ENCODE assay signal across 8 mouse cellular contexts in the genomic region with DNA sequence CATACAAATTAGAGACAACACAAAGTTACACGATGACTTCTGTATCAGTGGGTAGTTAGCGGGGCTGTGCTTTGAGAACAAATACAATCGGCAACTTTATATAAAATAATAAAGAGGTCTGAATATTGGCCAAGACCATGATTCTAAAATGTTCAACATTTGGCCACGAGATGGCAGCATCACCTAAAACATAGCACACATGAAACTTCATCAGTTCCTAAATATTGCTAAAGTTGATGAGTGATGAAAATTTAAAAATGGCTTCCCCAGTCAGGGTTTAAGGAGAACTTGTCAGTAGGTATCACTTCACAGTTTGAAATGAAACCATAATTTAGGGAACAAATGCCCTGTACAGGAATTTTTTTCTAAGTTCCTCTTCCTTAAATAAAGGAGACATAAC.
DNase-seq lines count a peak whose midpoint lies in the region; ATAC-seq lines count a peak whose summit lies in the region.

No protein-coding gene starts in this region.

- H3K4me3 ChIP-seq in embryonic facial prominence, embryonic 10.5 days, result no peak overlapping the region
- H3K4me3 ChIP-seq in hindbrain, embryonic 14.5 days (replicated peaks; ENCODE audit: low read length), result no peak overlapping the region
- H3K4me3 ChIP-seq in neural tube, embryonic 11.5 days (ENCODE audit: low read depth, low read length), result no peak overlapping the region

- H3K27me3 ChIP-seq in embryonic facial prominence, embryonic 10.5 days (replicated peaks; ENCODE audit: low read depth, poor library complexity, severe bottlenecking), result no peaks in the 10 kb centered on the region
- H3K27me3 ChIP-seq in hindbrain, embryonic 14.5 days (ENCODE audit: control insufficient read depth, insufficient read depth, low read length), result no peaks in the 10 kb centered on the region
- no peaks in the 10 kb centered on the region for H3K27me3 ChIP-seq in neural tube, embryonic 11.5 days (ENCODE audit: control insufficient read depth, insufficient read depth, low read length)

- no peaks in the 10 kb centered on the region for H3K9me3 ChIP-seq in embryonic facial prominence, embryonic 10.5 days
- no peaks in the 10 kb centered on the region for H3K9me3 ChIP-seq in hindbrain, embryonic 14.5 days (ENCODE audit: control insufficient read depth, low read length)
- H3K9me3 ChIP-seq in neural tube, embryonic 11.5 days (ENCODE audit: control insufficient read depth, low read length), result no peaks in the 10 kb centered on the region

- intact Hi-C loops in left cerebral cortex, postnatal 4 days (cut with DNase I), result loop anchor here (5.0 kb wide), 1 partner anchor 1128 kb away; no protein-coding TSS in a partner anchor

- H3K4me2 ChIP-seq in hindbrain, embryonic 14.5 days (replicated peaks), result no peak overlapping the region
- no peak overlapping the region for H3K4me2 ChIP-seq in neural tube, embryonic 11.5 days (ENCODE audit: low read depth)

- H3K4me1 ChIP-seq in embryonic facial prominence, embryonic 10.5 days, result no peaks in the 10 kb centered on the region
- no peaks in the 10 kb centered on the region for H3K4me1 ChIP-seq in hindbrain, embryonic 14.5 days (replicated peaks; ENCODE audit: control insufficient read depth, insufficient read depth, low read length)
- H3K4me1 ChIP-seq in neural tube, embryonic 11.5 days (ENCODE audit: control insufficient read depth, insufficient read depth, low read length), result no peaks in the 10 kb centered on the region

- H3K36me3 ChIP-seq in embryonic facial prominence, embryonic 10.5 days (replicated peaks), result no peaks in the 10 kb centered on the region
- no peaks in the 10 kb centered on the region for H3K36me3 ChIP-seq in hindbrain, embryonic 14.5 days (replicated peaks; ENCODE audit: control insufficient read depth, insufficient read depth)
- no peaks in the 10 kb centered on the region for H3K36me3 ChIP-seq in neural tube, embryonic 11.5 days (ENCODE audit: control insufficient read depth, insufficient read depth, low read length)

- no peak overlapping the region for H3K27ac ChIP-seq in embryonic facial prominence, embryonic 10.5 days (replicated peaks)
- no peak overlapping the region for H3K27ac ChIP-seq in hindbrain, embryonic 14.5 days
- no peak overlapping the region for H3K27ac ChIP-seq in neural tube, embryonic 11.5 days (ENCODE audit: low read depth, low read length)

- ATAC-seq in hindbrain, embryonic 14.5 days (ENCODE audit: low FRiP score), result 0 out of 2 replicates have a peak, but pooled peaks have one; percentile 34
- no peak for ATAC-seq in neural tube, embryonic 11.5 days (ENCODE audit: insufficient read depth, low FRiP score, low TSS enrichment)

- peak; percentile 3 to 18 for DNase-seq in spleen, postnatal 36 days (ENCODE audit: low spot score in 2 of 2)
- no peak for DNase-seq in spleen, adult 12 weeks (ENCODE audit: low spot score)
- DNase-seq in adrenal gland, adult 8-10 months, result peak; percentile 4
- peak; percentile 47 for DNase-seq in embryonic facial prominence, embryonic 10.5 days (ENCODE audit: low spot score)
- peak; percentile 88 for DNase-seq in hindbrain, embryonic 14.5 days (ENCODE audit: low spot score)
- peak; percentile 56 for DNase-seq in left cerebral cortex, postnatal 4 days
- DNase-seq in neural tube, embryonic 11.5 days (ENCODE audit: low spot score), result peak; percentile 32
- no peak for DNase-seq in ovary, postnatal 36 days (ENCODE audit: low spot score)

- H3K9ac ChIP-seq in hindbrain, embryonic 14.5 days, result no peak overlapping the region
- no peak overlapping the region for H3K9ac ChIP-seq in neural tube, embryonic 11.5 days (ENCODE audit: low read length)

- WGBS in embryonic facial prominence, embryonic 10.5 days, result 35% methylated on average over 4 of the region's 4 CpGs
- 26% methylated on average over 4 of the region's 4 CpGs for WGBS in hindbrain, embryonic 14.5 days
- 42% methylated on average over 4 of the region's 4 CpGs for WGBS in neural tube, embryonic 11.5 days

Comparison
In these comparisons a context has a peak if more than half of its experiments do, and no peak if none do; other contexts are left out.
1. DNase-seq: peak in spleen, postnatal 36 days (2 of 2), adrenal gland, adult 8-10 months (single experiment), embryonic facial prominence, embryonic 10.5 days (single experiment), hindbrain, embryonic 14.5 days (single experiment), left cerebral cortex, postnatal 4 days (single experiment) and neural tube, embryonic 11.5 days (single experiment); none in spleen, adult 12 weeks (single experiment) and ovary, postnatal 36 days (single experiment).